Mouse (Mus musculus) thymus, adult 2 months (tissue): ENCODE data around the gene Tchp.

ENCODE experiments used
- CTCF ChIP-seq: fragments of 200-500 bp; IDR thresholded peaks from 2 replicates; pipeline ENCODE4 v1.5.1; 2012; ENCODE audit warnings: mild to moderate bottlenecking, control low read depth, low read length, moderate library complexity, borderline replicate concordance; ENCODE audit not compliant: control insufficient read depth, poor library complexity, insufficient read depth; ENCODE audit errors: extremely low read depth
- POLR2A ChIP-seq: fragments of 200-500 bp; IDR thresholded peaks from 2 replicates; pipeline ENCODE4 v1.6.1; 2012; ENCODE audit warnings: mild to moderate bottlenecking, low read length, control low read depth, moderate library complexity; ENCODE audit not compliant: control insufficient read depth, poor library complexity, insufficient read depth; ENCODE audit errors: extremely low read depth

GRCm38 (mm10) chr5:114740595-114740994 is 33.0 kb downstream of the Tchp start:
- no peak for TF ChIP-seq CTCF
- TF ChIP-seq POLR2A, result no peak
